Mouse (Mus musculus) CH12.LX (cell line): ENCODE measurements at regions not wholly inside any gene's neighbourhood (a gene's known extent, or its start where the extent isn't known, plus 50 kb on each side); places are given as distances from the start of the nearest gene placed in this dataset.

Experiments used
- CHD2 ChIP-seq: IDR thresholded peaks from 2 replicates; pipeline ENCODE4 v1.6.1; 2011; ENCODE audit warnings: low read length, improper control_type of control experiment
- EP300 ChIP-seq: IDR thresholded peaks from 2 replicates; pipeline ENCODE4 v1.6.1; 2011; ENCODE audit warnings: low read length, improper control_type of control experiment
- HCFC1 ChIP-seq: IDR thresholded peaks from 2 replicates; pipeline ENCODE4 v1.6.1; 2012; ENCODE audit warnings: low read depth, mild to moderate bottlenecking, inconsistent platforms, low read length, improper control_type of control experiment
- MAFK ChIP-seq: IDR thresholded peaks from 2 replicates; pipeline ENCODE4 v1.6.1; 2011; ENCODE audit warnings: low read length, improper control_type of control experiment; ENCODE audit not compliant: insufficient replicate concordance
- MAX ChIP-seq: IDR thresholded peaks from 2 replicates; pipeline ENCODE4 v1.6.1; 2011; ENCODE audit warnings: low read length, improper control_type of control experiment
- MYC ChIP-seq: IDR thresholded peaks from 2 replicates; pipeline ENCODE4 v1.6.1; 2011; ENCODE audit warnings: low read depth, mild to moderate bottlenecking, improper control_type of control experiment, low read length
- POLR2A ChIP-seq: IDR thresholded peaks from 2 replicates; pipeline ENCODE4 v1.6.1; 2011; ENCODE audit warnings: low read depth, mild to moderate bottlenecking, improper control_type of control experiment, low read length
- USF1 ChIP-seq: IDR thresholded peaks from 2 replicates; pipeline ENCODE4 v1.6.1; 2014; ENCODE audit warnings: low read depth, mild to moderate bottlenecking, inconsistent platforms, low read length, improper control_type of control experiment
- USF2 ChIP-seq: conservative IDR thresholded peaks from 2 replicates; pipeline ENCODE4 v1.6.1; 2011; ENCODE audit warnings: low read depth, low read length, improper control_type of control experiment

DNA sequence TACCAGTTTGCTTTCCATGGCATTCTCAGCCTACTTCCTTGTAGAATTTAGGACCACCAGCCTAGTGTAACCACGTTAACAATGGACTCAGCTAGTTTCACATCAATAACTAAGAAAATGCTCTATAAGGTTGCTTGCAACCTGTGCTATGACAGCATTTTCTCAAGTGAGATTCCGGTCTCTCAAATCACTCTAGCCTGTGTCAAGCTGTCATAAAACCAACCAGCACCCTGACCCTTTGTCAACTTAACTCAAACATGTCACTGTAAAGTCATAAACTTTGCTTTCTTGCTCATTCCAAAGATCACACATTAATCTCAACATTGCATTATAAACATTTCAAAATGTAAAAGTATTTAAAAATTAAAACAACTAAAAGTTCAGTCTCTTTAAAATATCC is 337.8 kb downstream of the Plod2 start:
- no peak for TF ChIP-seq HCFC1
- TF ChIP-seq MYC: no peak
- TF ChIP-seq MAFK: no peak
- no peak for TF ChIP-seq CHD2
- no peak for TF ChIP-seq EP300
- no peak for TF ChIP-seq USF1
- no peak for TF ChIP-seq USF2
- TF ChIP-seq MAX: no peak
- TF ChIP-seq POLR2A: no peak
